Mouse (Mus musculus) heart, postnatal 0 days (tissue): Measurements from ENCODE around the gene Magi3. TPM values are rescaled to one million over a fixed set of nuclear protein-coding genes. Genes with fewer than 3 reads are reported as not detected.

Source experiments
- ATAC-seq: fragments of 200-750 bp; cut with Nextera tagmentation; 2 replicates; pipeline ENCODE4 v1.8.0; 2017; ENCODE audit warnings: low read depth, moderate number of reproducible peaks, moderate library complexity; ENCODE audit not compliant: insufficient read depth
- DNase-seq: peaks from one replicate; pipeline ENCODE4 v3.0.0-alpha.2; 2016; ENCODE audit warnings: low spot score
- H3K27ac ChIP-seq: fragments of 300-500 bp; sonication (generic); 2 replicates; pipeline ENCODE4 v1.5.1; 2014; ENCODE audit warnings: low read depth, mild to moderate bottlenecking
- H3K27me3 ChIP-seq: fragments of 300-500 bp; sonication (generic); 2 replicates; pipeline ENCODE4 v1.6.1; 2014; ENCODE audit warnings: low read length, mixed read lengths; ENCODE audit not compliant: control insufficient read depth, insufficient read depth
- H3K36me3 ChIP-seq: fragments of 300-500 bp; sonication (generic); replicated peaks from 2 replicates; pipeline ENCODE4 v1.6.1; 2014; ENCODE audit warnings: low read length, mixed read lengths; ENCODE audit not compliant: control insufficient read depth, insufficient read depth
- H3K4me1 ChIP-seq: fragments of 300-500 bp; sonication (generic); 2 replicates; pipeline ENCODE4 v1.6.1; 2014; ENCODE audit warnings: antibody characterized with exemption; ENCODE audit not compliant: control insufficient read depth, insufficient read depth
- H3K4me2 ChIP-seq: fragments of 300-500 bp; sonication (generic); 2 replicates; pipeline ENCODE4 v1.6.1; 2014; ENCODE audit warnings: low read depth, mild to moderate bottlenecking, low read length, moderate library complexity
- H3K4me3 ChIP-seq: fragments of 300-500 bp; sonication (generic); 2 replicates; pipeline ENCODE4 v1.5.1; 2014; ENCODE audit warnings: low read depth, low read length
- H3K9ac ChIP-seq: fragments of 300-500 bp; sonication (generic); replicated peaks from 2 replicates; pipeline ENCODE4 v1.6.1; 2014; ENCODE audit warnings: low read depth, low read length, mixed read lengths
- H3K9me3 ChIP-seq: fragments of 300-500 bp; sonication (generic); replicated peaks from 2 replicates; pipeline ENCODE4 v1.6.1; 2016; ENCODE audit warnings: low read length; ENCODE audit not compliant: control insufficient read depth
- CTCF ChIP-seq: IDR thresholded peaks from 2 replicates; pipeline ENCODE4 v1.5.1; 2016; ENCODE audit warnings: antibody characterized with exemption, control low read depth, low read depth
- EP300 ChIP-seq: IDR thresholded peaks from 2 replicates; pipeline ENCODE4 v1.6.1; 2016; ENCODE audit warnings: antibody characterized with exemption, low read depth
- WGBS: fragments of 180-500 bp; shearing (Covaris S2); extraction: QIAGEN DNeasy Blood & Tissue Kit; methylation state at CpG from one replicate; pipeline ENCODE4 v1.1.7; 2014; 5-methylcytosine and 5-hydroxymethylcytosine counted together
- polyA plus RNA-seq: library from polyadenylated mRNA; unstranded; fragments of >200 nt; fragmentation: Nextera tagmentation; extraction: Ambion mirVana; gene quantifications from 2 replicates; pipeline ENCODE4 v1.2.1, GENCODE M21; 2015
- total RNA-seq: library from RNA; depleted of rRNA; stranded (reverse); fragments of >200 nt; gene quantifications from 2 replicates; pipeline ENCODE4 v1.2.3, GENCODE M21; 2014; ENCODE audit warnings: low replicate concordance; rRNA removed

Gene Magi3
- 28.1 and 34.0 TPM in 2 replicates for total RNA-seq
- 5.5 TPM in 2 replicates for polyA plus RNA-seq

- DNase-seq (peak; percentile 99), ATAC-seq (peak; percentile 98)
- peak within 1 kb of the TSS; percentile 97 for H3K4me3 ChIP-seq
- H3K27me3 ChIP-seq: no peaks in the 10 kb centered on the region
- no peaks in the 10 kb centered on the region for H3K36me3 ChIP-seq
- peak within 1 kb of the TSS; percentile 97 for H3K27ac ChIP-seq
- no peaks in the 10 kb centered on the region for H3K9me3 ChIP-seq
- peak within 1 kb of the TSS; percentile 73 for H3K4me2 ChIP-seq
- TF ChIP-seq CTCF: no peak
- 0 out of 2 replicates have a peak, but pooled peaks have one; percentile 11 for TF ChIP-seq EP300
- under 1% methylated on average over 45 of the region's 46 CpGs for WGBS
- H3K9ac ChIP-seq: peak within 1 kb of the TSS; percentile 92
- 0 out of 2 replicates have a peak, but pooled peaks cover 11% of the 10 kb centered on the region for H3K4me1 ChIP-seq
Observed at GRCm38 (mm10) chr3:104220295-104220965, at the start of gene Magi3. Gene Magi3 (minus strand): TSS chr3:104220374.

- no peak for DNase-seq
- Histone ChIP-seq H3K4me3 (no peak overlapping the region), H3K9ac (no peak overlapping the region), H3K27ac (no peak overlapping the region), H3K4me1 (no peaks in the 10 kb centered on the region), H3K36me3 (no peaks in the 10 kb centered on the region), H3K27me3 (no peaks in the 10 kb centered on the region), H3K9me3 (no peaks in the 10 kb centered on the region), H3K4me2 (no peak overlapping the region)
- ATAC-seq: no peak
- 74% methylated on average over 6 of the region's 6 CpGs for WGBS
- TF ChIP-seq CTCF: no peak
- TF ChIP-seq EP300: no peak
Observed at GRCm38 (mm10) chr3:104264530-104265145, 44.5 kb upstream of the Magi3 start.

GRCm38 (mm10) chr3:104260221-104260620 is 40.0 kb upstream of the Magi3 start:
- WGBS: 76% methylated on average over 5 of the region's 5 CpGs
- no peak overlapping the region for H3K4me3 ChIP-seq
- no peaks in the 10 kb centered on the region for H3K4me1 ChIP-seq
- H3K9me3 ChIP-seq: no peaks in the 10 kb centered on the region
- H3K36me3 ChIP-seq: no peaks in the 10 kb centered on the region
- ATAC-seq: no peak
- no peak for DNase-seq
- no peak for TF ChIP-seq CTCF
- TF ChIP-seq EP300: no peak
- H3K27ac ChIP-seq: no peak overlapping the region
- H3K27me3 ChIP-seq: no peaks in the 10 kb centered on the region
- no peak overlapping the region for H3K4me2 ChIP-seq
- no peak overlapping the region for H3K9ac ChIP-seq

DNA sequence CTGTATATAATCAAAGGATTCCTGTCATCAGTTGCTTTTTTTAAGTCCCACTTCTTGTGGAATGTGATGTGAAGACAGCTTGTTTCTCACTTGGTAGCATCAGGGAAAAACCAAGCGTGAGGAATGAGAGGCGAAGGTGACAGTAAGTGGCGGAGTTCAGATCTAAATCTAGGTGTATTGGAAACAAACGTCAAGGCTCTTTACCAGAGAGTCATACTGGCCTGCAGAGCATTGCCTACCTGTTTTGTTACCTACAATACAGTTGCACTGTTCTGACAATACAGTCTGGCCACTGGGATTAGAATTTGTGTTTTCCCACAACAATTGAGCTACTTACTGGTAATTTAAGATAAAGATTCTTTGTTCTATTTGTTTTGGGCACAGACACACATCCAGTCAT is 39.0 kb upstream of the Magi3 start:
- no peaks in the 10 kb centered on the region for H3K27me3 ChIP-seq
- ATAC-seq (no peak), DNase-seq (no peak)
- 63% methylated on average over 4 of the region's 4 CpGs for WGBS
- H3K36me3 ChIP-seq: no peaks in the 10 kb centered on the region
- H3K9me3 ChIP-seq: no peaks in the 10 kb centered on the region
- H3K27ac ChIP-seq: no peak overlapping the region
- H3K4me2 ChIP-seq: no peak overlapping the region
- no peak overlapping the region for H3K9ac ChIP-seq
- H3K4me3 ChIP-seq: no peak overlapping the region
- no peaks in the 10 kb centered on the region for H3K4me1 ChIP-seq
- TF ChIP-seq CTCF (no peak), EP300 (no peak)

- H3K27me3 ChIP-seq: no peaks in the 10 kb centered on the region
- WGBS: 51% methylated on average over 3 of the region's 3 CpGs
- H3K36me3 ChIP-seq: no peaks in the 10 kb centered on the region
- no peak overlapping the region for H3K4me2 ChIP-seq
- DNase-seq (no peak), ATAC-seq (no peak)
- H3K27ac ChIP-seq: no peak overlapping the region
- no peak for TF ChIP-seq CTCF
- no peak for TF ChIP-seq EP300
- no peaks in the 10 kb centered on the region for H3K9me3 ChIP-seq
- no peak overlapping the region for H3K4me3 ChIP-seq
- no peak overlapping the region for H3K9ac ChIP-seq
- no peaks in the 10 kb centered on the region for H3K4me1 ChIP-seq
Observed at GRCm38 (mm10) chr3:104257041-104257440, 36.9 kb upstream of the Magi3 start.
